Mouse (Mus musculus) liver, adult 2 months (tissue): ENCODE results near the gene Pttg1ip. TPM values are rescaled to one million over a fixed set of nuclear protein-coding genes. Genes with fewer than 3 reads are reported as not detected.
A peak's percentile ranks its signal among the peaks of the same experiment; 100 is the strongest.

ENCODE experiments used
- DNase-seq: peaks from one replicate; pipeline ENCODE4 v3.0.0-alpha.2; 2011; ENCODE audit warnings: low read depth, low spot score; ENCODE audit errors: extremely low read depth
- H3K27ac ChIP-seq: fragments of 200-500 bp; replicated peaks from 2 replicates; pipeline ENCODE4 v1.5.1; 2012; ENCODE audit warnings: low read depth, mild to moderate bottlenecking, control low read depth, inconsistent platforms, low read length; ENCODE audit not compliant: insufficient read depth
- H3K27me3 ChIP-seq: fragments of 200-500 bp; 2 replicates; pipeline ENCODE4 v1.6.1; 2012; ENCODE audit warnings: mild to moderate bottlenecking, moderate library complexity, low read length, inconsistent platforms; ENCODE audit not compliant: control insufficient read depth, insufficient read depth
- H3K36me3 ChIP-seq: fragments of 200-500 bp; 2 replicates; pipeline ENCODE4 v1.6.1; 2012; ENCODE audit warnings: low read length, inconsistent platforms; ENCODE audit not compliant: control insufficient read depth, insufficient read depth
- H3K4me1 ChIP-seq: fragments of 200-500 bp; 2 replicates; pipeline ENCODE4 v1.6.1; 2011; ENCODE audit warnings: low read length; ENCODE audit not compliant: control insufficient read depth, insufficient read depth
- H3K4me3 ChIP-seq: fragments of 200-500 bp; 2 replicates; pipeline ENCODE4 v1.5.1; 2011; ENCODE audit warnings: low read depth, mild to moderate bottlenecking, control low read depth, low read length, moderate library complexity; ENCODE audit not compliant: insufficient read depth
- H3K79me2 ChIP-seq: fragments of 200-500 bp; 2 replicates; pipeline ENCODE4 v1.6.1; 2012; ENCODE audit warnings: inconsistent platforms, mild to moderate bottlenecking, low read length, moderate library complexity; ENCODE audit not compliant: control insufficient read depth, insufficient read depth
- H3K9ac ChIP-seq: fragments of 200-500 bp; 2 replicates; pipeline ENCODE4 v1.6.1; 2012; ENCODE audit warnings: low read depth, mild to moderate bottlenecking, control low read depth, inconsistent platforms, low read length
- CTCF ChIP-seq: fragments of 200-500 bp; IDR thresholded peaks from 2 replicates; pipeline ENCODE4 v1.5.1; 2011; ENCODE audit warnings: low read depth, low read length, control low read depth
- POLR2A ChIP-seq: fragments of 200-500 bp; IDR thresholded peaks from 2 replicates; pipeline ENCODE4 v1.6.1; 2011; ENCODE audit warnings: low read length, control low read depth; ENCODE audit not compliant: insufficient read depth; ENCODE audit errors: extremely low read depth
- WGBS: fragments of 180-500 bp; shearing (Covaris S2); methylation state at CpG from one replicate; pipeline ENCODE4 v1.1.7; 2018; 5-methylcytosine and 5-hydroxymethylcytosine counted together
- polyA plus RNA-seq: library from polyadenylated mRNA; depleted of rRNA; stranded (reverse); fragments of >200 nt; gene quantifications from 2 replicates; pipeline ENCODE4 v1.2.3, GENCODE M21; 2012
- total RNA-seq: library from RNA; depleted of rRNA; stranded (reverse); fragments of >200 nt; gene quantifications from 2 replicates; pipeline ENCODE4 v1.2.3, GENCODE M21; 2014

Pttg1ip gene
- total and polyA plus RNA-seq, 2 experiments: 146 to 218 TPM

GRCm38 (mm10) chr10:77552162-77552561 is 29.4 kb upstream of the Pttg1ip start:
- WGBS: 84% methylated on average over 5 of the region's 5 CpGs
- no peak for DNase-seq
- H3K4me3 ChIP-seq: no peak overlapping the region
- no peaks in the 10 kb centered on the region for H3K4me1 ChIP-seq
- no peaks in the 10 kb centered on the region for H3K79me2 ChIP-seq
- no peak overlapping the region for H3K27ac ChIP-seq
- H3K9ac ChIP-seq: no peak overlapping the region
- TF ChIP-seq CTCF: no peak
- TF ChIP-seq POLR2A: no peak
- no peaks in the 10 kb centered on the region for H3K36me3 ChIP-seq
- H3K27me3 ChIP-seq: no peaks in the 10 kb centered on the region

- H3K4me3 ChIP-seq: no peak overlapping the region
- 87% methylated on average over 4 of the region's 4 CpGs for WGBS
- no peak overlapping the region for H3K27ac ChIP-seq
- H3K27me3 ChIP-seq: no peaks in the 10 kb centered on the region
- H3K36me3 ChIP-seq: no peaks in the 10 kb centered on the region
- DNase-seq: no peak
- no peaks in the 10 kb centered on the region for H3K4me1 ChIP-seq
- TF ChIP-seq CTCF (no peak), POLR2A (no peak)
- H3K79me2 ChIP-seq: no peaks in the 10 kb centered on the region
- H3K9ac ChIP-seq: no peak overlapping the region
Observed at GRCm38 (mm10) chr10:77553285-77553684, 28.2 kb upstream of the Pttg1ip start.

GRCm38 (mm10) chr10:77554918-77555317 is 26.6 kb upstream of the Pttg1ip start:
- Histone ChIP-seq H3K27me3 (no peaks in the 10 kb centered on the region), H3K36me3 (no peaks in the 10 kb centered on the region), H3K27ac (no peak overlapping the region), H3K9ac (no peak overlapping the region), H3K4me3 (no peak overlapping the region), H3K4me1 (no peaks in the 10 kb centered on the region), H3K79me2 (no peaks in the 10 kb centered on the region)
- DNase-seq: no peak
- no peak for TF ChIP-seq CTCF
- no peak for TF ChIP-seq POLR2A
- 91% methylated on average over 4 of the region's 4 CpGs for WGBS

- Histone ChIP-seq H3K4me1 (no peaks in the 10 kb centered on the region), H3K4me3 (no peak overlapping the region), H3K27me3 (no peaks in the 10 kb centered on the region), H3K36me3 (no peaks in the 10 kb centered on the region), H3K79me2 (no peaks in the 10 kb centered on the region), H3K9ac (no peak overlapping the region), H3K27ac (no peak overlapping the region)
- no peak for TF ChIP-seq CTCF
- no peak for TF ChIP-seq POLR2A
- no peak for DNase-seq
- WGBS: 96% methylated on average over 7 of the region's 7 CpGs
Observed at GRCm38 (mm10) chr10:77556631-77557030, 24.9 kb upstream of the Pttg1ip start.

- no peak overlapping the region for H3K9ac ChIP-seq
- H3K36me3 ChIP-seq: no peaks in the 10 kb centered on the region
- whole genome bisulfite sequencing: 83% methylated on average over 4 of the region's 4 CpGs
- DNase-seq: peak; percentile 31
- no peaks in the 10 kb centered on the region for H3K4me1 ChIP-seq
- no peaks in the 10 kb centered on the region for H3K79me2 ChIP-seq
- H3K27ac ChIP-seq: no peak overlapping the region
- H3K27me3 ChIP-seq: no peaks in the 10 kb centered on the region
- no peak for TF ChIP-seq POLR2A
- peak; percentile 54 for TF ChIP-seq CTCF
- H3K4me3 ChIP-seq: no peak overlapping the region
Observed at GRCm38 (mm10) chr10:77557641-77558040, 23.9 kb upstream of the Pttg1ip start.

GRCm38 (mm10) chr10:77560090-77560489 is 21.4 kb upstream of the Pttg1ip start:
- no peaks in the 10 kb centered on the region for H3K36me3 ChIP-seq
- H3K27ac ChIP-seq: no peak overlapping the region
- TF ChIP-seq POLR2A (no peak), CTCF (no peak)
- H3K27me3 ChIP-seq: no peaks in the 10 kb centered on the region
- 82% methylated on average over 11 of the region's 11 CpGs for WGBS
- no peak overlapping the region for H3K9ac ChIP-seq
- no peak overlapping the region for H3K4me3 ChIP-seq
- DNase-seq: no peak
- H3K79me2 ChIP-seq: no peaks in the 10 kb centered on the region
- no peaks in the 10 kb centered on the region for H3K4me1 ChIP-seq
